Mouse (Mus musculus) E14TG2a.4 (cell line): ENCODE data around the gene Zic4.

ENCODE experiments used
- CTCF ChIP-seq: conservative IDR thresholded peaks from 2 replicates; pipeline ENCODE4 v1.5.1; 2014; ENCODE audit warnings: low read length
- POU5F1 ChIP-seq: IDR thresholded peaks from 2 replicates; pipeline ENCODE4 v1.6.1; 2014; ENCODE audit warnings: low read length, borderline replicate concordance

DNA sequence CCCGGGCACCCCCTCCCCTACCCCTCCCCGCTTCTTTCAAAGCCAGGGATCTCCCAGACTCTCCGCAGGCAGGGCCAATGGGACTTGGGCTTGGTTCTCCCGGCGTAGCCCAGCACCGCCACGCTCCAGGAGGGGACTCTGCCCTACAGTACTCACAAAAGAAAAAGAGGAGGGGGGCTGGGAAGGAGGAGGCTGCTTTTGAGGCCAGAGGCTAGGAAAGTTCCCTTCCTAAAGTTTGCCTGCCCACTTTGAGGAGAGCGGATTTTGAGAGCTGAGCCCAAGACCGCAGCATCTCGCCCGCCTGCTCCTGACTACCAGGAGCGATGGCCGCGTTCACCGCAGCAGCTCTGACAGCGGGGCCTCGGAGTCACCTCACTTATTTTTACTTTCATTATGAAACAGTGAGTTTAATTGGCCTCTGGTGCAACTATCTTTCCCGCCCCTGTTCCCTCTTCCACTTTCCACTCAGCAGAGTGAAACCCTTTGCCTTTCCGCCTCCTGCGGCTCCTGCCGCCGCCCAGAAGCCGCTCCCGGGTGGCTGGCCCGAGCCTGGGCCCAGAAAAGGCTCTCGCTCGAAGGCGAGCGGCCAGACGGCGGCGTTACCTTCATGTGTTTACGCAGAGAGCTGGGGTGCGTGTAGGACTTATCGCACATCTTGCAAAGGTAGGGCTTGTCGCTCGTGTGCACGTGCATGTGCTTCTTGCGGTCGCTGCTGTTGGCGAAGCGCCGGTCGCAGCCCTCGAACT lies at the start of gene Zic4:
- TF ChIP-seq CTCF: no peak
- TF ChIP-seq POU5F1: no peak
